Mouse (Mus musculus) kidney, embryonic 14.5 days (tissue): ENCODE data around the gene Flnc. TPM values are rescaled to one million over a fixed set of nuclear protein-coding genes. Genes with fewer than 3 reads are reported as not detected.
A peak's percentile ranks its signal among the peaks of the same experiment; 100 is the strongest.
"Not testable (repeated sequence)": the region's sequence is repeated elsewhere in the genome, so short reads cannot be mapped to it uniquely, and the experiment has no call there.

ENCODE experiments used
- ATAC-seq: fragments of 200-750 bp; cut with Nextera tagmentation; 2 replicates; pipeline ENCODE4 v1.8.0; 2017; ENCODE audit warnings: moderate number of reproducible peaks, mild to moderate bottlenecking, moderate TSS enrichment, moderate library complexity; ENCODE audit not compliant: low FRiP score, low TSS enrichment
- H3K27ac ChIP-seq: fragments of 300-500 bp; sonication (generic); 2 replicates; pipeline ENCODE4 v1.5.1; 2014; ENCODE audit warnings: low read depth, mild to moderate bottlenecking, low read length, moderate library complexity, mixed read lengths
- H3K27me3 ChIP-seq: fragments of 300-500 bp; sonication (generic); 2 replicates; pipeline ENCODE4 v1.6.1; 2014; ENCODE audit warnings: mild to moderate bottlenecking, low read length; ENCODE audit not compliant: control insufficient read depth, insufficient read depth
- H3K36me3 ChIP-seq: fragments of 300-500 bp; sonication (generic); 2 replicates; pipeline ENCODE4 v1.6.1; 2014; ENCODE audit warnings: low read length, mixed read lengths; ENCODE audit not compliant: control insufficient read depth, insufficient read depth
- H3K4me1 ChIP-seq: fragments of 300-500 bp; sonication (generic); 2 replicates; pipeline ENCODE4 v1.6.1; 2014; ENCODE audit warnings: low read length, mixed read lengths; ENCODE audit not compliant: control insufficient read depth, insufficient read depth
- H3K4me2 ChIP-seq: fragments of 300-500 bp; sonication (generic); replicated peaks from 2 replicates; pipeline ENCODE4 v1.6.1; 2014; ENCODE audit warnings: low read depth, mild to moderate bottlenecking, low read length
- H3K4me3 ChIP-seq: fragments of 300-500 bp; sonication (generic); 2 replicates; pipeline ENCODE4 v1.5.1; 2014; ENCODE audit warnings: mild to moderate bottlenecking, low read length
- H3K9ac ChIP-seq: fragments of 300-500 bp; sonication (generic); 2 replicates; pipeline ENCODE4 v1.6.1; 2014; ENCODE audit warnings: low read depth, mild to moderate bottlenecking, low read length, moderate library complexity
- H3K9me3 ChIP-seq: fragments of 300-500 bp; sonication (generic); 2 replicates; pipeline ENCODE4 v1.6.1; 2016; ENCODE audit warnings: low read length; ENCODE audit not compliant: control insufficient read depth
- WGBS: fragments of 180-500 bp; shearing (Covaris S2); extraction: QIAGEN DNeasy Blood & Tissue Kit; methylation state at CpG from one replicate; pipeline ENCODE4 v1.1.7; 2014; 5-methylcytosine and 5-hydroxymethylcytosine counted together
- polyA plus RNA-seq: library from polyadenylated mRNA; unstranded; fragments of >200 nt; fragmentation: Nextera tagmentation; extraction: Ambion mirVana; gene quantifications from 2 replicates; pipeline ENCODE4 v1.2.1, GENCODE M21; 2014

Flnc gene
- polyA plus RNA-seq, result 5.5 and 8.3 TPM in 2 replicates

DNA sequence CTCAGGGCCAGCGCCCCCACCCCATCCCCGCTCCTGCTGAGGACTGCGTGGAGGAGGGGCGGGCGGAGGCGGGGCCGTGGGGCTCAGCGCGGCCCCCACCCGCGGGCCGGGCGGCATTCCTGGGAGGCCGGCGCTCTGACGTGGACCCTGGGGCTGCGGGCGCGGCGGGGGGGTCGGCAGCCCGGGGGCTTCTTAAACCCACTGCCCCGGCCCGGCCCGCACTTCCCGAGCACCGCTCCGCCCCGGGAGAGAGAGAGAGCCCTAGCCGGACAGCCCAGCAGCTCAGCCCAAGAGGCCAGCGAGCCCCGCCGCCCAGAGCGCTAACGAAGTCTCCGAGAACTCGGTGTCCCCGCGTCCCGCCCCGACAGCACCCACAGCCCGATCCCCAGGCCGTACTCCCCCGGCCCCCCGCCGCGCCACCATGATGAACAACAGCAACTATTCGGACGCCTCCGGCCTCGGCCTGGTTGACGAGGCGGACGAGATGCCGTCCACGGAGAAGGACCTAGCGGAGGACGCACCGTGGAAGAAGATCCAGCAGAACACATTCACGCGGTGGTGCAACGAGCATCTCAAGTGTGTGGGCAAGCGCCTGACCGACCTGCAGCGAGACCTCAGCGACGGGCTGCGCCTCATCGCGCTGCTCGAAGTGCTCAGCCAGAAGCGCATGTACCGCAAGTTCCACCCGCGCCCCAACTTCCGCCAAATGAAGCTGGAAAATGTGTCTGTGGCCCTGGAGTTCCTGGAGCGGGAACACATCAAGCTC is at the start of gene Flnc:
Gene Flnc, plus strand, starts transcription at position 219 of the 766 bp plus-strand sequence.
- peak within 1 kb of the TSS; percentile 60 for H3K4me3 ChIP-seq
- no peaks in the 10 kb centered on the region for H3K9me3 ChIP-seq
- under 1% methylated on average over 75 of the region's 77 CpGs for WGBS
- H3K27me3 ChIP-seq, result peaks cover 4% of the 10 kb centered on the region
- peaks cover 32% of the 10 kb centered on the region for H3K4me1 ChIP-seq
- no peaks in the 10 kb centered on the region; the same call in 1 of the 2 replicates for H3K36me3 ChIP-seq
- H3K4me2 ChIP-seq, result peak within 1 kb of the TSS; percentile 86
- ATAC-seq, result peak; percentile 26
- H3K9ac ChIP-seq, result peak within 1 kb of the TSS; percentile 66
- H3K27ac ChIP-seq, result no peak within 1 kb of the TSS; the same call in 1 of the 2 replicates

GRCm38 (mm10) chr6:29388052-29388518 is 45.0 kb upstream of the Flnc start, which contains the start of gene Opn1sw:
Gene Opn1sw (minus strand): TSS chr6:29388468.
- Histone ChIP-seq H3K27ac (no peak within 1 kb of the TSS), H3K4me2 (peak within 1 kb of the TSS; percentile 49), H3K4me1 (peaks cover 5% of the 10 kb centered on the region), H3K27me3 (no peaks in the 10 kb centered on the region), H3K36me3 (no peaks in the 10 kb centered on the region), H3K9me3 (no peaks in the 10 kb centered on the region), H3K9ac (0 out of 2 replicates have a peak within 1 kb of the TSS, but pooled peaks have one; percentile 23), H3K4me3 (peak within 1 kb of the TSS; percentile 41)
- ATAC-seq, result peak; percentile 80
- 2% methylated on average over 12 of the region's 12 CpGs for WGBS

GRCm38 (mm10) chr6:29388606-29389080 is 44.4 kb upstream of the Flnc start:
- H3K4me2 ChIP-seq, result peak overlapping the region; percentile 49
- H3K27me3 ChIP-seq, result no peaks in the 10 kb centered on the region; the same call in 1 of the 2 replicates
- H3K36me3 ChIP-seq, result no peaks in the 10 kb centered on the region
- no peaks in the 10 kb centered on the region for H3K9me3 ChIP-seq
- peak overlapping the region; percentile 41 for H3K4me3 ChIP-seq
- no peak overlapping the region for H3K9ac ChIP-seq
- peaks cover 5% of the 10 kb centered on the region for H3K4me1 ChIP-seq
- ATAC-seq, result peak; percentile 92
- no peak overlapping the region for H3K27ac ChIP-seq
- 6% methylated on average over 11 of the region's 11 CpGs for WGBS

GRCm38 (mm10) chr6:29389425-29389824 is 43.6 kb upstream of the Flnc start:
- Histone ChIP-seq H3K27ac (no peak overlapping the region), H3K4me1 (peaks cover 5% of the 10 kb centered on the region), H3K27me3 (peaks cover 2% of the 10 kb centered on the region; the same call in 1 of the 2 replicates), H3K9me3 (no peaks in the 10 kb centered on the region), H3K36me3 (no peaks in the 10 kb centered on the region), H3K9ac (no peak overlapping the region), H3K4me3 (no peak overlapping the region), H3K4me2 (no peak overlapping the region)
- WGBS, result 57% methylated on average over 9 of the region's 9 CpGs
- no peak for ATAC-seq

DNA sequence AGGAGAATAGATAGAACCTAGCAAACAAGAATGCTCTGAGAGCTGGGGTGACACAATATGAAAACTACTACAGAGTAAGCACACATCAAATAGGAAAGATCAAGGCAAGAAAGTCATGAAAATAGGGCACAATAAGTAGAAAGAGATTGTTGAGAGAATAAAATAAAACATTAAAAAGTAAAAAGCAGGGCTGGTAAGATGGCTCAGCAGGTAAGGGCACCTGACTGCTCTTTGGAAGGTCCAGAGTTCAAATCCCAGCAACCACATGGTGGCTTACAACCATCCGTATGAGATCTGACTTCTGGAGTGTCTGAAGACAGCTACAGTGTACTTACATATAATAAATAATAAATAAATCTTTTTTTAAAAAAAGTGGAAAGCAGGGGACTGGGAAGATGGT is 42.6 kb upstream of the Flnc start:
- 90% methylated on average over 1 of the region's 1 CpGs for WGBS
- not testable (repeated sequence) for H3K4me2 ChIP-seq, H3K27me3 ChIP-seq, H3K4me3 ChIP-seq, H3K4me1 ChIP-seq, H3K36me3 ChIP-seq, H3K9me3 ChIP-seq, H3K27ac ChIP-seq, H3K9ac ChIP-seq, ATAC-seq

DNA sequence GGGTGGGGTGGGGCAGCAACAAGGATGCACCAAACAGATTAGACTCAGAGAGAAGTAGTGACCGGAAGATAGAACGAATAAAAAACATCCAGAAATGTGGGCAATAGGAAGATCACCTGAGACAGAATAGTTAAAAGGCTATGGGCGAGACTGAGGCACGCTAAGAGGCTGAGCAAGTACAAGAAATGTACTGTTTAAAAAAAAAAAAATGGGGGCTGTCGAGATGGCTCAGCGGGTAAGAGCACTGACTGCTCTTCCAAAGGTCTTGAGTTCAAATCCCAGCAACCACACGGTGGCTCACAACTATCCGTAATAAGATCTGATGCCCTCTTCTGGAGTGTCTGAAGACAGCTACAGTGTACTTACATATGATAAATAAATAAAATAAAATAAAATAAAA is 41.8 kb upstream of the Flnc start:
- H3K36me3 ChIP-seq, H3K4me1 ChIP-seq, H3K27ac ChIP-seq, H3K4me2 ChIP-seq, H3K27me3 ChIP-seq, H3K4me3 ChIP-seq, H3K9ac ChIP-seq, ATAC-seq, H3K9me3 ChIP-seq: not testable (repeated sequence)
- WGBS, result 75% methylated on average over 8 of the region's 8 CpGs

GRCm38 (mm10) chr6:29391802-29392201 is 41.3 kb upstream of the Flnc start:
- H3K27ac ChIP-seq, result no peak overlapping the region
- H3K4me2 ChIP-seq, result no peak overlapping the region
- 69% methylated on average over 4 of the region's 4 CpGs for WGBS
- no peak overlapping the region for H3K9ac ChIP-seq
- no peak overlapping the region for H3K4me3 ChIP-seq
- no peaks in the 10 kb centered on the region for H3K36me3 ChIP-seq
- no peaks in the 10 kb centered on the region for H3K9me3 ChIP-seq
- peaks cover 5% of the 10 kb centered on the region for H3K4me1 ChIP-seq
- H3K27me3 ChIP-seq, result peaks cover 6% of the 10 kb centered on the region; the same call in 1 of the 2 replicates
- ATAC-seq, result no peak

DNA sequence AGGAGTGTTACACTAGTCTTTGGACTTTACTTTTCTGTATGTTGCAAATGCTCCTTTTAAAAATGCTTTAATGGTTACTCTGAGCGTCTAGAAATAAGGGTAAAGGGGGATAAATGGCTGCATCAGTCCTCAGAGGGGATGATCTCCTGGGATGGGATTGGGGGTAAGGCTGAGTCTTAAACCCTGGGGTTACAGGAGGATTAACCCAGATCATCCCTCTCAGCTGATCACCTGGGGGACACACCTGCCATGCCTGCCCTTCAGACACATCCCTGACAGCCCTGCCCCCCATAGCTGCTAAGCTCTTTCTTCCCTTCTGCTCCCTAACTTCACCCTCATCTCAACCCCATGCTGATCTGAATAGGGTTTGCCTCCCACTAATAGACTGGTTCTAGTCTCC is 38.8 kb upstream of the Flnc start:
- no peak overlapping the region for H3K4me2 ChIP-seq

More for the DNA sequence above, 38.8 kb upstream of the Flnc start:
- Histone ChIP-seq H3K9me3 (no peaks in the 10 kb centered on the region), H3K27me3 (peaks cover 6% of the 10 kb centered on the region; the same call in 1 of the 2 replicates), H3K36me3 (no peaks in the 10 kb centered on the region), H3K27ac (no peak overlapping the region), H3K9ac (no peak overlapping the region), H3K4me3 (no peak overlapping the region), H3K4me1 (no peaks in the 10 kb centered on the region)
- WGBS, result 76% methylated on average over 1 of the region's 1 CpGs
- ATAC-seq, result no peak
